Mouse (Mus musculus) A20 (cell line): ENCODE measurements around the gene Cxcl13.
A peak's percentile ranks its signal among the peaks of the same experiment; 100 is the strongest.
"Not testable (repeated sequence)": the region's sequence is repeated elsewhere in the genome, so short reads cannot be mapped to it uniquely, and the experiment has no call there.

Source experiments
- DNase-seq: peaks from one replicate; pipeline ENCODE4 v3.0.0-alpha.2; 2011; ENCODE audit warnings: low read depth, low spot score

Cxcl13 gene

DNA sequence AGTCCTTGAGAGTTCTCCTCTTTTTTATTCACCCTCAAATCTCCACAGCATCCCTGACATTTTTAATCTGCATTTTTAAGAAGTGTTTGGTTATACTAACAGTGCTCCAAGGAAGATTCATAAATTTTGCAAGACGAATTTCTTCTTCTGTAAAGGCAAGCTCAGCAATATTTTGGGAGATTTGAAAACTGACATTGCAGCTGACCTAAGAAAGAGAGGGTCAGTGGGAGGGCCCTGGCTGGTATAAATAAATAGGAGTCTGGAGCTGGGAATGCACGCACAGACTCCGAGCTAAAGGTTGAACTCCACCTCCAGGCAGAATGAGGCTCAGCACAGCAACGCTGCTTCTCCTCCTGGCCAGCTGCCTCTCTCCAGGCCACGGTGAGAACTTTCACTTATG, at the start of gene Cxcl13:
Gene Cxcl13, plus strand, starts transcription at position 301 of the 400 bp plus-strand sequence.
- DNase-seq, result no peak

GRCm38 (mm10) chr5:95911006-95911405, 45.7 kb upstream of the Cxcl13 start:
- DNase-seq, result no peak

DNA sequence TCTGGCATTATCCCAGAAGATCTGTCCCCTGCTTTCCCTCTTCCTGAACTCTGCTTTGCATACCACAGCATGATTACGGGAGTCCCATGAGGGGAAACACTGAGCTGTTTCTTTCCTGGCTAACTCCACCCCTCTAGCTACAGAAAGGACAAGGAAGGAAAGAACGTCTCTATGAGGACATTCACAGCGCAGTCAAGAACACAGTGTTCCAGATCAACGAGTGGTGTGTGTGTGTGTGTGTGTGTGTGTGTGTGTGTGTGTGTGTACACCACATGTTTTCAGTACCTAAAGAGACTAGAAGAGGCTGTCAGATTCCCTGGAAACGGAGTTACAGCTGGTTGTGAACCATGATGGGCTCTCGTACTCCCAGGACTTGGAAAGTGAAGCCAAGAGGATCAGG, 38.3 kb upstream of the Cxcl13 start:
- DNase-seq, result no peak

GRCm38 (mm10) chr5:95924023-95924422, 32.7 kb upstream of the Cxcl13 start:
- no peak for DNase-seq

- no peak for DNase-seq
These were observed 31.4 kb upstream of the Cxcl13 start for GRCm38 (mm10) chr5:95925204-95925930.

GRCm38 (mm10) chr5:95925931-95926263, 30.9 kb upstream of the Cxcl13 start:
- DNase-seq, result no peak

DNA sequence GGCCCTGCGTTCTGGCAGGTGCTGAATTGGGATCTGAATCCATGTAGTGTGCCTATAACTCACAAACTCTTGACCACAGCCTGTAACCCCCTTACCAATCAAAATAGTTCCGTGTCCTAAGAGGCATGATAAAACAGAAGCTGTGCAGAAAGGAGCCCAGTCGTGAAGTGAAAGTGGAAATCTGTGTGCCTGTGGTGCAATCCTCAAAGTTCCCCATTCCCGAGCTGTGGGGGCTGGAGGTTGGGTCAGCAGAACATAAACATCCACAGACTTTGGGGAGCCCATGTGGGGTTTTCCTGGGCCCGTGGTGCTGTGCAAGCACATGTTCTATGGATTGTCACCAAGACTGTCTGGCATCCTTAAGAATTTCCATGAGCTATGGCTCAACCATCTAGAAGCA, 21.7 kb upstream of the Cxcl13 start:
- DNase-seq, result no peak

DNA sequence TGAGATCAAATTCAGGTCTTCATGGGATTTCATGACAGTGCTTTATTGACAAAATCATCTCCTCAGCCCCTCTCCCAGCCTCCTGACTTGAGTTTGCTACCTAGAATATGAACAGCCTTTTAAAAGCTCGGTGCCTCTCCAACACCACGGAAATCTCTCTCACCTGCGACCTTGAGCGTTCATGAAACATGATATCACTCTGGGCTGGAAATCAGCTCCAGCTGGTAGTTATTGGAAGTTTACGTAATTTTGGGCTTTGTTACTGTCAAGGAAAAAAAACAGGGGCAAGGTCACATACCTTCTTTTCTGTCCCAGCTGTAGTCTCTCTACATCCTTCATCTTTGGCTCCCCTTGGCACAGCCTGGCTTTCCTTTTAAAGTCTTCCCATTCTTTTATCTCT, 20.7 kb upstream of the Cxcl13 start:
- DNase-seq, result no peak

GRCm38 (mm10) chr5:95937129-95937528, 19.6 kb upstream of the Cxcl13 start:
- DNase-seq, result no peak

GRCm38 (mm10) chr5:95938044-95938625, 18.6 kb upstream of the Cxcl13 start:
- DNase-seq, result no peak

GRCm38 (mm10) chr5:95940682-95941221, 16.0 kb upstream of the Cxcl13 start:
- DNase-seq, result no peak

DNA sequence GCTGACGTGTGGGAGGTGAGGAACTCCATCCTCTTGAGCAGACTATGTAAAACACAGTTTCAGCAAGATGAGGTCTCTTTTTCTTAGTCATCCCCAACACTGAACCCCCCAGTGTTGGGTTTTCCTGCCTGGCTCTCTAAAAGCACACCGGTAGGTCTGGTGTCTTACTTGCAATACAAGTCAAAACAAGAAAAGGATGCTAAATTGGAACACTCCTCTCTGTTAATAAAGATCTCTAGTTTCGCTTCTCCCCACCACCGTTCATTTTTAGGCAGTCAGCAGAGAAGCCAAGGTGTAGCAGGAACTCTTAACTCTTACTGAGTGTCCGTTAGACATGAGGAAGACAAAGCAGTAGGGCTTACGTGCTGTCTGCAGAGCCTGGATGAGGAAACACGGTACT, 15.2 kb upstream of the Cxcl13 start:
- no peak for DNase-seq

GRCm38 (mm10) chr5:95945120-95945519, 11.6 kb upstream of the Cxcl13 start:
- DNase-seq, result no peak

GRCm38 (mm10) chr5:95946344-95946743, 10.4 kb upstream of the Cxcl13 start:
- no peak for DNase-seq

- no peak for DNase-seq
These were observed 8.1 kb upstream of the Cxcl13 start for GRCm38 (mm10) chr5:95948641-95949040.

- peak; percentile 49 for DNase-seq
These were observed 6.6 kb upstream of the Cxcl13 start for GRCm38 (mm10) chr5:95949946-95950701.

- DNase-seq, result no peak
These were observed 8.2 kb downstream of the Cxcl13 start for GRCm38 (mm10) chr5:95964940-95965339.

DNA sequence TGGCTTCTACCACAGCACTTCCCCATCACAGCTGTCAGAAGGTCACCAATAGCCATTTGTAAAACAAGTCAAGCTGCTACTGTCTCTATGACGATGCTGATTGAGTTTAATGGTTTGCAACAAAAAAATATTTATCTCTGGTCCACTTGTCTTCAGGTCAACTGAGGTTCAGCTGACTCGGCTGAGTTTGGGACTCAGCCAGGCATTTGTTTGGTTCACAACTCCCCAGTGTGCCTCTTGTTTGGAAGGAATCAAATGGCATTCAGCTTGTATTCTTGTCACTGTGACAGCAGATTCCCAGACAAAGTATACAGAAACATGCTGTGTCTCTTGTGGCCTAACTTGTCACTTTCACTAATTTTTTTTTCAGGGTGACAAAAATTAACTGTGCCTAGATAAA, 9.9 kb downstream of the Cxcl13 start:
- no peak for DNase-seq

DNA sequence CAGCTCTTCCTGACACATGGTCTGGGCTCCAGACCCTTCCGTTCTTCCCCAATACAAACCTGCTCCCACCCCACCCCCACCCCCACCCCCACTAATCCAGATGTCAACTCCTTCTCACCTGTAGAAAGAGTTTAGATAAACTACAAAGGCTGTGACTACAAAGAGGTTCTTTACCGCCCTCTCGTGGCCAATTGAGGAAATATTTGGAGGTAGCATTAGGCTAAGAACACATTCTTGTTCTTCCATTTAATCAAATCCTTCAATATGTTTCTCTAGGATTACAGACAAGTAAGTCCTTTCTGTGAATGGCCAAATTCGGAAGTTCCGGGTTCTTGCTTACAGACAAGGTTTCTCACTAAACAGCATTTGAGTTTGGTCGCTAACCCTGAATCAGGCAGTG, 14.1 kb downstream of the Cxcl13 start:
- peak; percentile 51 for DNase-seq

DNA sequence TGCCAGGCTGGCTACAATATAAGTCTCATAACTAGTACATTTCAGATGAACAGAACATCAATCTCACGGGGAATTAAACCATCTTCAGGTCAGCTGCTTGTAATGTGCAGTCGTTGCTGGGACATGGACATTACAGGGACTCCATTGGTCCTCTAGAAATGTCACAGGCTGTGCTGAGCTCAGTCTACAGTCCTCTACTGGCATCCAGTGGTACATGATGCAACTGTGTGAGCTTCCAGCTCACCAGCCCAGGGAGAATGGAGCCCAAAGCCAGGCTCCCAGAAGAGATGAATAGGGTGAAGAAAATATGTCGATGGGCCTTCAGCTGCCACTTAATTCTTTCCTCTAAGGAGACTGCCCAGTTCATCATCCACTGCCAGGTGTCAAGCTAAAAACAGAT, 15.5 kb downstream of the Cxcl13 start:
- DNase-seq, result no peak

- not testable (repeated sequence) for DNase-seq
These were observed 17.1 kb downstream of the Cxcl13 start for GRCm38 (mm10) chr5:95973806-95974205.

- no peak for DNase-seq
These were observed 19.5 kb downstream of the Cxcl13 start for GRCm38 (mm10) chr5:95976299-95976698.
